Mouse (Mus musculus) cerebellum, adult 2 months (tissue): ENCODE measurements at regions not wholly inside any gene's neighbourhood (a gene's known extent, or its start where the extent isn't known, plus 50 kb on each side); places are given as distances from the start of the nearest gene placed in this dataset.
"Not testable (repeated sequence)": the region's sequence is repeated elsewhere in the genome, so short reads cannot be mapped to it uniquely, and the experiment has no call there.

Source experiments
- DNase-seq, 2 experiments: peaks; one replicate each; pipeline ENCODE4 v3.0.0; 2021
- H3K27ac ChIP-seq: fragments of 200-500 bp; 2 replicates; pipeline ENCODE4 v1.5.1; 2012; ENCODE audit warnings: low read length, control low read depth, inconsistent platforms; ENCODE audit not compliant: insufficient read depth
- H3K27me3 ChIP-seq: fragments of 200-500 bp; 2 replicates; pipeline ENCODE4 v1.6.1; 2012; ENCODE audit warnings: inconsistent platforms, mild to moderate bottlenecking, low read length, moderate library complexity; ENCODE audit not compliant: control insufficient read depth, insufficient read depth
- H3K4me1 ChIP-seq: fragments of 200-500 bp; 2 replicates; pipeline ENCODE4 v1.6.1; 2011; ENCODE audit warnings: low read length; ENCODE audit not compliant: control insufficient read depth, insufficient read depth
- H3K4me3 ChIP-seq: fragments of 200-500 bp; replicated peaks from 2 replicates; pipeline ENCODE3; 2011; ENCODE audit warnings: mild to moderate bottlenecking, low read depth, low read length, control low read depth; ENCODE audit not compliant: insufficient read depth
- CTCF ChIP-seq: fragments of 200-500 bp; IDR thresholded peaks from 2 replicates; pipeline ENCODE4 v1.5.1; 2011; ENCODE audit warnings: low read depth, mild to moderate bottlenecking, control low read depth, low read length, moderate library complexity, borderline replicate concordance; ENCODE audit not compliant: insufficient read depth
- POLR2A ChIP-seq: fragments of 200-500 bp; IDR thresholded peaks from 2 replicates; pipeline ENCODE4 v1.6.1; 2011; ENCODE audit warnings: low read length, control low read depth, borderline replicate concordance; ENCODE audit not compliant: insufficient read depth
- WGBS: fragments of 180-500 bp; shearing (Covaris S2); methylation state at CpG from one replicate; pipeline ENCODE4 v1.1.7; 2018; 5-methylcytosine and 5-hydroxymethylcytosine counted together

- H3K4me1 ChIP-seq = no peaks in the 10 kb centered on the region
- H3K27me3 ChIP-seq = no peaks in the 10 kb centered on the region
- no peak for DNase-seq
- H3K4me3 ChIP-seq = no peak overlapping the region
- 88% methylated on average over 13 of the region's 13 CpGs for WGBS
- TF ChIP-seq POLR2A (no peak), CTCF (no peak)
- H3K27ac ChIP-seq = no peak overlapping the region
Observed at GRCm38 (mm10) chr3:34709553-34709952, 59.3 kb downstream of the Sox2 start.

DNA sequence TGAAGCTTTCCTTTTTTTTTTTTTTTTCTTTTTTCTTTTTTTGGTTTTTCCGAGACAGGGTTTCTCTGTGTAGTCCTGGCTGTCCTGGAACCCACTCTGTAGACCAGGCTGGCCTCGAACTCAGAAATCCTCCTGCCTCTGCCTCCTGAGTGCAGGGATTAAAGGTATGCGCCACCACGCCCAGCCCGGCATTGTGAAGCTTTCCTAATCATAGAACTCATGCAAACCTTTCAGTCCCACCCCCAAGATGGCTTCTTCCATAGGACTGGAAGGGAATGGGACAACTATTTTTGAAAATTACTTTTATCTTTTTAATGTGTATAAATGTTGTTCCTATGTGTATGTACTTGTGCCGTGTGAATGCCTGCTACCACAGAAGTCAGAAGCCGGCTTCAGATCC, 61.9 kb downstream of the Sox2 start:
- DNase-seq, H3K4me1 ChIP-seq, H3K27me3 ChIP-seq, H3K4me3 ChIP-seq, H3K27ac ChIP-seq: not testable (repeated sequence)
- 89% methylated on average over 7 of the region's 7 CpGs for WGBS

DNA sequence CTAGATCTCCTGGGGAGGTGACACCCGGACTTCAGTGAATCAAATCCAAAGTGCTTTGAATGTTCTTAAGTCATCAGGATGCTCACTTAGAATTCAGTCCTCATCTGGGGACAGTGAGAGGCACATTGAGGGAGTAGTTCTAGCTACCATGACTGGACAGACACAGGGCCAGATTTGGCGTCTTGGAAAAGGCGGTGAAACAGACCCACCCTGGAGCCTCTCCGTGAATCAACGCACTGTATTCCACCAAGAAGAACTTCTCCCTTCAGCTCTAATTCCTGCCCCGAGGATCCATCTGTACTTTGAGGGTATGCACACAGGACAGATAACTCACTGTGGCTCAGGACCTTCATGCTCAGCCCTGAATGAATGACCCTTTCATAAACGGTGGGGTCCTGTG, 72.3 kb downstream of the Sox2 start:
- Histone ChIP-seq H3K27ac (no peak overlapping the region), H3K4me3 (no peak overlapping the region), H3K4me1 (no peaks in the 10 kb centered on the region), H3K27me3 (no peaks in the 10 kb centered on the region)
- WGBS = 78% methylated on average over 7 of the region's 7 CpGs
- no peak for DNase-seq
- TF ChIP-seq POLR2A = no peak
- no peak for TF ChIP-seq CTCF

DNA sequence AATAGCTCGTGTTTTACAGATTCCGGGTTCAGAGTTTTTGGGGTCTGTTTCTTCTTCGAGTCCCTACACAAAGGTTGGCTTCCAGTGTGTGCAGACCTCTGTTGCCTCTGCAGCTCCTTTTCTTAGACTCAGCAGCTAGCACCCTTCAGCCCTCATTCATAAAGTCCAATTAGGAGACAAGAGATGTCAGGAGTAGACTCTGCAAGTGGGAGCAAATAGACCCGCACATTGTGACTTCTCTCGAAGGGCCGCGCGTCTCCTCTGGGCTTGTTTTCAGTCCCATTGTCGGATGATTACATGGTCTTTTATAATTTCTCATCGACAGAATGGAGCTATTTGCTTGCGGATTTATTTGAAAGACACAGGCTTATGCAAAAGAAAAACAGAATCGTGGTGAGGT, 76.8 kb downstream of the Sox2 start:
- DNase-seq = no peak
- no peaks in the 10 kb centered on the region for H3K4me1 ChIP-seq
- no peaks in the 10 kb centered on the region for H3K27me3 ChIP-seq
- 20% methylated on average over 12 of the region's 12 CpGs for WGBS
- TF ChIP-seq CTCF (no peak), POLR2A (no peak)
- H3K27ac ChIP-seq = no peak overlapping the region
- H3K4me3 ChIP-seq = no peak overlapping the region

- Histone ChIP-seq H3K4me3 (no peak overlapping the region), H3K27ac (no peak overlapping the region), H3K27me3 (no peaks in the 10 kb centered on the region), H3K4me1 (no peaks in the 10 kb centered on the region)
- no peak for TF ChIP-seq CTCF
- TF ChIP-seq POLR2A = no peak
- no peak for DNase-seq
Observed at GRCm38 (mm10) chr3:34728282-34728681, 78.1 kb downstream of the Sox2 start.

- Histone ChIP-seq H3K4me1 (no peaks in the 10 kb centered on the region), H3K27me3 (no peaks in the 10 kb centered on the region), H3K27ac (no peak overlapping the region), H3K4me3 (no peak overlapping the region)
- TF ChIP-seq CTCF = no peak
- TF ChIP-seq POLR2A = no peak
- 87% methylated on average over 5 of the region's 5 CpGs for WGBS
- no peak for DNase-seq
Observed at GRCm38 (mm10) chr3:34734966-34735365, 84.8 kb downstream of the Sox2 start.

DNA sequence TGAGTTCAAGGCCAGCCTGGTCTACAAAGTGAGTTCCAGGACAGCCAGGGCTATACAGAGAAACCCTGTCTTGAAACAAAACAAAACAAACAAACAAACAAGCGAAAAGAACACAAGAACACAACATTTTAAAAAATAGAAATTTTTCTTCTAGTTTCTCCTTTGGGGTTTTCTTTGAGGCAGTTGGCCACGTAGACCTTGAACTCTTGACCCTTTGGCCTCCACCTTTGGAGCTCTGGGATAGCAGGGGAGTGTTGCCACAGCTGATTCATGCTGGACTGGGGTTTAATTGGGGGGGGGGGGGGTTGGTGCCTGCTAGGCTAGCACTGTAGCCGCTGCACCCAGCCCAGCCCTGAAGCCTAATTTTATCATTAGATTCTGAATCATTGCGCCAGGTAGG, 87.8 kb downstream of the Sox2 start:
- Histone ChIP-seq H3K4me3 (no peak overlapping the region), H3K27me3 (no peaks in the 10 kb centered on the region), H3K27ac (no peak overlapping the region), H3K4me1 (no peaks in the 10 kb centered on the region)
- no peak for DNase-seq
- TF ChIP-seq POLR2A = no peak
- no peak for TF ChIP-seq CTCF
- WGBS = 95% methylated on average over 4 of the region's 4 CpGs

GRCm38 (mm10) chr3:34738938-34739337, 88.7 kb downstream of the Sox2 start:
- H3K4me1 ChIP-seq = no peaks in the 10 kb centered on the region
- no peak for TF ChIP-seq POLR2A
- TF ChIP-seq CTCF = no peak
- H3K27me3 ChIP-seq = no peaks in the 10 kb centered on the region
- no peak overlapping the region for H3K27ac ChIP-seq
- no peak for DNase-seq
- H3K4me3 ChIP-seq = no peak overlapping the region
- whole genome bisulfite sequencing = 59% methylated on average over 7 of the region's 7 CpGs

DNA sequence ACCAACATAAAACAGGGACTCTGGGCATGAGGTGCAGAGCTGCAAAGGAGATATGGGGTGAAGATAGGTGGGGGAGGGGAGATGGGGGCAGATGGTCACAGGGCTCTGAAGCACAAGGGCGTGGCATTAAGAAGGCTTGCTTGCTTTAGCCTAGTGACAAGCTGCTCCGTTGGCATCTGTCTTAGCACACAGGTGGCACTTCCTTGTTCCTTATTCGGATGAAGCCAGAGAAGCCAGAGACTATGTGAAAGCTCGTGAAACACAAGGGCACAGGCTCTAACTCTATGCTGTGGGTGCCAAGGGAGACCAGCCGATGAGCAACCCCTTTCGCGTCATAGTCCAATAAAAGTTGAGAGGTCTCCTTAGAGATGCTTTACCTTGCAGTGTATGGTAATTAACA, 89.5 kb downstream of the Sox2 start:
- Histone ChIP-seq H3K4me1 (no peaks in the 10 kb centered on the region), H3K4me3 (no peak overlapping the region), H3K27ac (no peak overlapping the region), H3K27me3 (no peaks in the 10 kb centered on the region)
- no peak for DNase-seq
- WGBS = 48% methylated on average over 7 of the region's 7 CpGs
- TF ChIP-seq POLR2A (no peak), CTCF (no peak)
